Mouse (Mus musculus): ENCODE measurements around the gene Dcst1. TPM values are rescaled to one million over a fixed set of nuclear protein-coding genes. Genes with fewer than 3 reads are reported as not detected.

Gene Dcst1
- 1.3 TPM for polyA plus RNA-seq (2021)

- no peak for TF ChIP-seq CTCF (IDR thresholded peaks at IDR 0.05)
- ChIA-PET POLR2A (interaction anchor here (0.6 kb wide), 1 partner anchor 13 kb away, joined by 3 read pairs; no protein-coding TSS in a partner anchor), CTCF (interaction anchor here (1.2 to 1.7 kb wide), 3 partner anchors 10 to 13 kb away, joined by 6 to 10 read pairs (median 7); no protein-coding TSS in a partner anchor)
- ATAC-seq: no peak
- H3K27me3 ChIP-seq: peaks cover 27% of the 10 kb centered on the region
- DNase-seq (ENCODE audit: low read depth, low spot score): no peak
- in situ Hi-C loops (cut with MboI; ENCODE audit: low pct_unique_long_range_greater_than_20kb): no loop called here
Observed at GRCm38 (mm10) chr3:89365153-89365485, at the start of gene Dcst1. Gene Dcst1 (minus strand): TSS chr3:89365253.

DNA sequence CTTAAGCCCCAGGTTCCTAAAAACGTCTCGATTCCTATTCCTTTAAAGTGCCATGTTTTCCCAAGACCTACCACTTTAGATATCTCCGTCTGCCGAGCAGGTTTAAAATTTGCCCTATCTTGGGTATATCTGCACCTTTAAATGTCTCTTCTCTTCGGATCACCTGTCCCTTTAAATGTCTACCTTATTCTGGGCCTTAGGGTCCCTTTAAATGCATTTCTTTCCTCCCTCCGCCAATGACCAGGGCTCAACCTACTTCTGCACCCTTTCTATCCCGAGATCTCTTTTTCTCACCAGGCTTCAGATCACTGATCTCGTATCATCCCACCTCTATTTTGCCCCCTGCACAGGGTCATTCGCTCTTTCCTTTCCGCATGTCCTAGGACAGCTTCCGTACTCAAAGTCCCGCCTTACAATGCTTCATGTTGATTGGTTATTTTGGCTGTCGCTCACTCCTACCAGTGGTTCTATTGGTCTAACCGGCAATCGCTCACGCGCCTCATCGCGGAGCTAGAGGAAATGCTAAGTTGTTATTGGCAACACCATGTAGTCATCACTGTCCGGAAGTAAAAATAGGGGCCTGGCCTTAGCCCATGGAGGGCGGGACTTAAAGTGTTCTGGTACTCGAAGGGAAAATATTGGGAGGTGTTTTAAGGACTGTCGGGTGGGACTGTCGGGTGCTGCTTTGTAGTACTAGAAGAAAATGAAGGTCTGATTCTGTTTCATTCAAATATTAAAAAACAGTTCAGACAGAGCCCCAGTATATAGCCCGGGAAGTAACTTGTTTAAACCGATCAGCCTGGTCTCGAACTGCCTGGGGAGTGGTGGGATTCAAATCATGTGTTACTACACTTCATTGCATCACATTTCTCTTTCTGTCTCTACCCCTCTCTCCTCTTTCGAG, 46.7 kb upstream of the Dcst1 start, which contains the start of gene Flad1:
Gene Flad1 (minus strand): TSS at position 381 of the 904 bp plus-strand sequence.
- CTCF ChIA-PET: interaction anchor here (0.6 to 1.7 kb wide), 5 partner anchors 9 to 93 kb away, joined by 3 to 9 read pairs (median 4); no protein-coding TSS in a partner anchor
- peak; percentile 97 for ATAC-seq
- no peaks in the 10 kb centered on the region for H3K27me3 ChIP-seq
- POLR2A ChIA-PET: interaction anchor here (0.6 to 3.5 kb wide), 3 partner anchors 9 to 21 kb away, joined by 3 to 17 read pairs (median 4); partner anchors contain the start of genes Lenep and Zbtb7b
- no peak for TF ChIP-seq CTCF (IDR thresholded peaks at IDR 0.05)
- in situ Hi-C loops (cut with MboI; ENCODE audit: low pct_unique_long_range_greater_than_20kb): no loop called here
- peak; percentile 100 for DNase-seq (ENCODE audit: low read depth, low spot score)

- ChIA-PET CTCF (interaction anchor here (1.7 to 6.2 kb wide), 3 partner anchors 11 to 46 kb away, joined by 4 to 50 read pairs (median 4); partner anchors contain the start of gene Zbtb7b), POLR2A (interaction anchor here (1.1 to 3.5 kb wide), 3 partner anchors 12 to 19 kb away, joined by 5 to 17 read pairs (median 9); partner anchors contain the start of gene Zbtb7b)
- DNase-seq (ENCODE audit: low read depth, low spot score): no peak
- H3K27me3 ChIP-seq: no peaks in the 10 kb centered on the region
- in situ Hi-C loops (cut with MboI; ENCODE audit: low pct_unique_long_range_greater_than_20kb): no loop called here
- ATAC-seq: no peak
- no peak for TF ChIP-seq CTCF (IDR thresholded peaks at IDR 0.05)
Observed at GRCm38 (mm10) chr3:89410864-89411263, 45.8 kb upstream of the Dcst1 start.

GRCm38 (mm10) chr3:89409701-89410100, 44.6 kb upstream of the Dcst1 start:
- DNase-seq (ENCODE audit: low read depth, low spot score): no peak
- in situ Hi-C loops (cut with MboI; ENCODE audit: low pct_unique_long_range_greater_than_20kb): no loop called here
- ChIA-PET POLR2A (interaction anchor here (1.1 to 3.5 kb wide), 4 partner anchors 10 to 18 kb away, joined by 3 to 17 read pairs (median 7); partner anchors contain the start of gene Zbtb7b), CTCF (interaction anchor here (0.9 to 6.2 kb wide), 4 partner anchors 10 to 13 kb away, joined by 3 to 50 read pairs (median 4); partner anchors contain the start of gene Zbtb7b)
- ATAC-seq: no peak
- H3K27me3 ChIP-seq: no peaks in the 10 kb centered on the region
- no peak for TF ChIP-seq CTCF (IDR thresholded peaks at IDR 0.05)

DNA sequence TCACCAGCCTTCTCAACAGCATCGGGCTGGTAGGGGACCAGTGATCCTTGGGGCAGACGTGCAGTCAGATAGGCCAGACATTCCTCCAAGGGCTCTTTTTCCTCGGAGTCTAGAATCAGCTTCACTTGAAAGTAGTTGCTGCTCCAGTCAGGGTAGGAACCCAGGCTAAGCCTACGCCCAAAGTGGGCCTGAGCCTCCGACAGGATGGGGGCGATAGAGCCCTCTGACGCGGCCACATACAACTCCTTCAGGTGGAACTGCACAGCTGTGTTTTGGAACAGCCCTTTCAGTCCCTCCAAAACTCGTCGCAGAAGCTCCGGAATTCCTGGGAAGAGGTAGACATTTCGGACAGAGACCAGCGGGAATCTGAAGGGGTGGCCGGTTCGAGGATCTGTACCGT, 43.4 kb upstream of the Dcst1 start:
- TF ChIP-seq CTCF (IDR thresholded peaks at IDR 0.05): no peak
- ChIA-PET CTCF (interaction anchor here (6.2 kb wide), 1 partner anchor 12 kb away, joined by 50 read pairs; the partner anchor contains the start of gene Zbtb7b), POLR2A (interaction anchor here (0.9 kb wide), 1 partner anchor 8 kb away, joined by 5 read pairs; no protein-coding TSS in a partner anchor)
- DNase-seq (ENCODE audit: low read depth, low spot score) (no peak), ATAC-seq (no peak)
- no peaks in the 10 kb centered on the region for H3K27me3 ChIP-seq
- in situ Hi-C loops (cut with MboI; ENCODE audit: low pct_unique_long_range_greater_than_20kb): no loop called here

GRCm38 (mm10) chr3:89406887-89407286, 41.8 kb upstream of the Dcst1 start:
- DNase-seq (ENCODE audit: low read depth, low spot score) (no peak), ATAC-seq (no peak)
- in situ Hi-C loops (cut with MboI; ENCODE audit: low pct_unique_long_range_greater_than_20kb): no loop called here
- no peaks in the 10 kb centered on the region for H3K27me3 ChIP-seq
- ChIA-PET POLR2A (interaction anchor here (1.6 to 1.7 kb wide), 2 partner anchors 11 kb away, joined by 4 read pairs; partner anchors contain the start of genes Cks1b and Shc1), CTCF (interaction anchor here (6.2 kb wide), 1 partner anchor 11 kb away, joined by 50 read pairs; the partner anchor contains the start of gene Zbtb7b)
- TF ChIP-seq CTCF (IDR thresholded peaks at IDR 0.05): no peak

DNA sequence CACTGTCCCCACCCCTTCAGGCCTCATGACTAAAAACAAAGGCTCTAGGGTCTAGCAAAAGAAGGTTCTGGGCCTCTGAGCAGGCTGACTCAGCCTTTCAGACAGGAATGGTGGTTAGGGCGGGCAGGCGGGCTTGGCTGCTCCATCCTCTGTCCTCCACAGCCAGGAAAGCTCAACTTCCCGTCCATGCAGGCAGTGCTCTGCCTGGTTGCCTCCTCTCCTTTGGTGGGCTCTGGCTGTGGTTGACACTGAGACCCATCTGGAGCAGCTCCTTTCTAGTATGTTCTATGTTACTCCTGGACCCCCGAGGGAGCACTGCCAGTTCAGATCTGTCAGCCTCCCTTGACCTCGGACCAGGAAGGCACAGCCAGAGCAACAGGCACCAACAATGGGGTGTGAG, 37.6 kb upstream of the Dcst1 start, which contains the start of gene Lenep:
Gene Lenep (minus strand): TSS at position 101 of the 400 bp plus-strand sequence.
- in situ Hi-C loops (cut with MboI; ENCODE audit: low pct_unique_long_range_greater_than_20kb): no loop called here
- H3K27me3 ChIP-seq: no peaks in the 10 kb centered on the region
- no peak for TF ChIP-seq CTCF (IDR thresholded peaks at IDR 0.05)
- ChIA-PET CTCF (interaction anchor here (0.8 to 1.0 kb wide), 2 partner anchors 9 to 22 kb away, joined by 3 read pairs; no protein-coding TSS in a partner anchor), POLR2A (interaction anchor here (0.7 kb wide), 1 partner anchor 9 kb away, joined by 3 read pairs; no protein-coding TSS in a partner anchor)
- ATAC-seq: no peak
- no peak for DNase-seq (ENCODE audit: low read depth, low spot score)

GRCm38 (mm10) chr3:89401329-89401728, 36.3 kb upstream of the Dcst1 start:
- H3K27me3 ChIP-seq: no peaks in the 10 kb centered on the region
- in situ Hi-C loops (cut with MboI; ENCODE audit: low pct_unique_long_range_greater_than_20kb): no loop called here
- CTCF ChIA-PET: no interaction called here
- no peak for TF ChIP-seq CTCF (IDR thresholded peaks at IDR 0.05)
- ATAC-seq: no peak
- POLR2A ChIA-PET: interaction anchor here (0.6 kb wide), 1 partner anchor 1632 kb away, joined by 3 read pairs; no protein-coding TSS in a partner anchor
- DNase-seq (ENCODE audit: low read depth, low spot score): no peak

GRCm38 (mm10) chr3:89396654-89397005, 31.6 kb upstream of the Dcst1 start:
- DNase-seq (ENCODE audit: low read depth, low spot score) (no peak), ATAC-seq (no peak)
- TF ChIP-seq CTCF (IDR thresholded peaks at IDR 0.05): no peak
- ChIA-PET POLR2A (interaction anchor here (1.3 to 8.2 kb wide), 4 partner anchors 14 to 85 kb away, joined by 3 to 56 read pairs (median 15); partner anchors contain the start of gene Flad1), CTCF (interaction anchor here (0.7 to 4.0 kb wide), 24 partner anchors 11 to 109 kb away, joined by 3 to 50 read pairs (median 5); partner anchors contain the start of genes Cks1b, Pbxip1, Pmvk and Shc1)
- in situ Hi-C loops (cut with MboI; ENCODE audit: low pct_unique_long_range_greater_than_20kb): no loop called here
- H3K27me3 ChIP-seq: no peaks in the 10 kb centered on the region
